Mouse (Mus musculus): ENCODE data around the gene Adamts7.

Gene Adamts7

GRCm38 (mm10) chr9:90146869-90147268, 16.0 kb upstream of the Adamts7 start:
- no peak for DNase-seq (ENCODE audit: low read depth, low spot score)

- peak; percentile 71 for DNase-seq (ENCODE audit: low read depth, low spot score)
Measured at GRCm38 (mm10) chr9:90162243-90162925, 485 bp upstream of the Adamts7 start.

GRCm38 (mm10) chr9:90163749-90164095, 853 bp downstream of the Adamts7 start:
- no peak for DNase-seq (ENCODE audit: low read depth, low spot score)

GRCm38 (mm10) chr9:90164670-90165453, 2.0 kb downstream of the Adamts7 start:
- DNase-seq (ENCODE audit: low read depth, low spot score) = no peak

GRCm38 (mm10) chr9:90165590-90165989, 2.7 kb downstream of the Adamts7 start:
- no peak for DNase-seq (ENCODE audit: low read depth, low spot score)

- no peak for DNase-seq (ENCODE audit: low read depth, low spot score)
Measured at GRCm38 (mm10) chr9:90166615-90167014, 3.7 kb downstream of the Adamts7 start.

- DNase-seq (ENCODE audit: low read depth, low spot score) = no peak
Measured at GRCm38 (mm10) chr9:90169965-90170364, 7.1 kb downstream of the Adamts7 start.

- DNase-seq (ENCODE audit: low read depth, low spot score) = no peak
Measured at GRCm38 (mm10) chr9:90171421-90171820, 8.6 kb downstream of the Adamts7 start.

- no peak for DNase-seq (ENCODE audit: low read depth, low spot score)
Measured at GRCm38 (mm10) chr9:90172528-90173321, 9.9 kb downstream of the Adamts7 start.

GRCm38 (mm10) chr9:90173330-90173729, 10.5 kb downstream of the Adamts7 start:
- no peak for DNase-seq (ENCODE audit: low read depth, low spot score)

- DNase-seq (ENCODE audit: low read depth, low spot score) = no peak
Measured at GRCm38 (mm10) chr9:90179409-90179808, 16.5 kb downstream of the Adamts7 start.

GRCm38 (mm10) chr9:90181656-90182388, 19.0 kb downstream of the Adamts7 start:
- no peak for DNase-seq (ENCODE audit: low read depth, low spot score)

- no peak for DNase-seq (ENCODE audit: low read depth, low spot score)
Measured at GRCm38 (mm10) chr9:90182636-90183421, 20.0 kb downstream of the Adamts7 start.

- DNase-seq (ENCODE audit: low read depth, low spot score) = no peak
Measured at GRCm38 (mm10) chr9:90183550-90183949, 20.7 kb downstream of the Adamts7 start.

- no peak for DNase-seq (ENCODE audit: low read depth, low spot score)
Measured at GRCm38 (mm10) chr9:90184116-90184515, 21.2 kb downstream of the Adamts7 start.

- DNase-seq (ENCODE audit: low read depth, low spot score) = no peak
Measured at GRCm38 (mm10) chr9:90185356-90185910, 22.6 kb downstream of the Adamts7 start.

- no peak for DNase-seq (ENCODE audit: low read depth, low spot score)
Measured at GRCm38 (mm10) chr9:90188893-90189292, 26.0 kb downstream of the Adamts7 start.

- no peak for DNase-seq (ENCODE audit: low read depth, low spot score)
Measured at GRCm38 (mm10) chr9:90189391-90189790, 26.5 kb downstream of the Adamts7 start.

GRCm38 (mm10) chr9:90195000-90195399, 32.1 kb downstream of the Adamts7 start:
- DNase-seq (ENCODE audit: low read depth, low spot score) = peak; percentile 24

- no peak for DNase-seq (ENCODE audit: low read depth, low spot score)
Measured at GRCm38 (mm10) chr9:90196262-90196661, 33.4 kb downstream of the Adamts7 start.

All from ES-CJ7 (cell line).